Mouse (Mus musculus) embryonic facial prominence, embryonic 12.5 days (tissue): ENCODE data around the gene Rhoh. TPM values are rescaled to one million over a fixed set of nuclear protein-coding genes. Genes with fewer than 3 reads are reported as not detected.

Source experiments
- ATAC-seq: fragments of 200-750 bp; cut with Nextera tagmentation; 2 replicates; pipeline ENCODE4 v1.8.0; 2017; ENCODE audit not compliant: insufficient number of reproducible peaks, insufficient read depth, low FRiP score, low TSS enrichment
- H3K27ac ChIP-seq: fragments of 300-500 bp; sonication (generic); 2 replicates; pipeline ENCODE4 v1.5.1; 2016; ENCODE audit warnings: mild to moderate bottlenecking
- H3K27me3 ChIP-seq: fragments of 300-500 bp; sonication (generic); 2 replicates; pipeline ENCODE4 v1.6.1; 2016; ENCODE audit warnings: mild to moderate bottlenecking, moderate library complexity
- H3K36me3 ChIP-seq: fragments of 300-500 bp; sonication (generic); 2 replicates; pipeline ENCODE4 v1.6.1; 2016; ENCODE audit warnings: mild to moderate bottlenecking
- H3K4me1 ChIP-seq: fragments of 300-500 bp; sonication (generic); 2 replicates; pipeline ENCODE4 v1.6.1; 2016
- H3K4me2 ChIP-seq: fragments of 300-500 bp; sonication (generic); replicated peaks from 2 replicates; pipeline ENCODE4 v1.6.1; 2016; ENCODE audit warnings: mild to moderate bottlenecking, moderate library complexity
- H3K4me3 ChIP-seq: fragments of 300-500 bp; sonication (generic); 2 replicates; pipeline ENCODE4 v1.5.1; 2016; ENCODE audit warnings: mild to moderate bottlenecking
- H3K9ac ChIP-seq: fragments of 300-500 bp; sonication (generic); 2 replicates; pipeline ENCODE4 v1.6.1; 2016; ENCODE audit warnings: mild to moderate bottlenecking, moderate library complexity
- H3K9me3 ChIP-seq: fragments of 300-500 bp; sonication (generic); 2 replicates; pipeline ENCODE4 v1.6.1; 2016; ENCODE audit warnings: mild to moderate bottlenecking, moderate library complexity
- WGBS: fragments of 180-500 bp; shearing (Covaris S2); methylation state at CpG from one replicate; pipeline ENCODE4 v1.1.7; 2016; 5-methylcytosine and 5-hydroxymethylcytosine counted together
- polyA plus RNA-seq: library from polyadenylated mRNA; unstranded; fragments of >200 nt; fragmentation: Nextera tagmentation; extraction: Ambion mirVana; gene quantifications from 2 replicates; pipeline ENCODE4 v1.2.1, GENCODE M21; 2016

Rhoh gene
- polyA plus RNA-seq, 1 experiment from 2014 or later, result 0.84 TPM

DNA sequence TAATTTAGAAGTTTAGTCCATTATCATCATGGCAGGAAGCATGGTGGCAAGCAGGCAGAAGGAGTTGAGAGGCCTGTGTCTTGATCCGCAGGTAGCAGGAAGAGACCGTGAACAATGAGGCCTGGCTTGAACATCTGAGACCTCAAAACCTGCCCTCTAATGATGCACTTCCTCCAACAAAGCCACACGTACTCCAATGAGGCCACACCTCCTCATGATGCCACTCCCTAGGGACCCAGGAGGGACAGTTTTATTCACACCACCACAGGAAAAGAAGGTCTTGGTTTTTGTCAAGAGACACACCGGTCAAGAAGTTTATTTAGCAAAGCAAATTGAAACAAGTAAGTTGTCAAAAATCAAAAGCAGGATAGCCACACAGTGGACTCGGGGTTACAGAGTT is 55.9 kb downstream of the Rhoh start:
- Histone ChIP-seq H3K36me3 (no peaks in the 10 kb centered on the region), H3K4me1 (peaks cover 11% of the 10 kb centered on the region), H3K4me3 (no peak overlapping the region), H3K9ac (no peak overlapping the region), H3K27ac (no peak overlapping the region), H3K4me2 (no peak overlapping the region), H3K27me3 (no peaks in the 10 kb centered on the region), H3K9me3 (no peaks in the 10 kb centered on the region)
- WGBS, result 88% methylated on average over 5 of the region's 5 CpGs
- ATAC-seq, result no peak

DNA sequence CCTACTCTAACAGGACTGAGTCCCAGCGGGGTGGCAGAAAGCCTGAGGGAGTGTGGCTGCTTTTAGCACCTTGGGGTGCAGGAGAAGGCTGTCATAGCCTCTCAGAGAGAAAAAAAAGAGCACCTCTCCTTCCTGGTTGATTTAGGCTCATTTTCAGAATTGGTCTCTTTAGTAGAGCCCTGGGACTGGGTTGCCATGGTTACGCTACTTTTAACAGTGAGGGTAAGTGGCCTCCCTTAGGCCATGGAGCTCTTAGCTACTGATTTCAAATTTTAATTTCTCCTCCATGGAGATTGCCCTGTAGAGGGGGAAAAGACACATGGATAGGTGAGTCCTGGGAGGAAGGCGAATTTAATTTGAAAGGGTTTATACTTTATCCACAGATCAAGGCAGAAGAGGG is 57.6 kb downstream of the Rhoh start:
- WGBS, result 76% methylated on average over 3 of the region's 3 CpGs
- no peak for ATAC-seq
- Histone ChIP-seq H3K36me3 (no peaks in the 10 kb centered on the region), H3K4me3 (no peak overlapping the region), H3K27me3 (no peaks in the 10 kb centered on the region), H3K9ac (no peak overlapping the region), H3K4me2 (no peak overlapping the region), H3K4me1 (peaks cover 11% of the 10 kb centered on the region), H3K9me3 (no peaks in the 10 kb centered on the region), H3K27ac (no peak overlapping the region)

DNA sequence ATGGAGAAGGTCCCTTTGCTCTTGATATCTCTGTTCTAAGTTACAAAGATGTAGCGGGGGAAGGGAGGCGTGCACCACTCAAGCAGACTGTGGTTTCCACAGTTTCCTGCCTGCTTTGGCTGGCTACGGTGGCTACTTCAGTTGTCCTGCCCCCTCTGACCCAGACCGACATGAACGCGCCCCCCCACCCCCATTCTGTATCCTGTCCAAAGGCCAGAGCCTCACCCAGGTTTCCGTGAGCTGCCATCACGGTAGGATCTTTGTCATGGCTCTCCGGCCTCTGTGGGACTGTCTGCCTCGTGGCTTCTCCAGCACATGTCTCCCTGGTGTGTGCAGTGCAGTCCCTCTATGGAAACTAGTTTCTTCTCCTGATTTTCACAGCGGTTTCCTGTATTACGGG is 58.3 kb downstream of the Rhoh start:
- H3K9ac ChIP-seq, result no peak overlapping the region
- no peak overlapping the region for H3K27ac ChIP-seq
- H3K9me3 ChIP-seq, result no peaks in the 10 kb centered on the region
- 76% methylated on average over 12 of the region's 12 CpGs for WGBS
- no peaks in the 10 kb centered on the region for H3K27me3 ChIP-seq
- H3K4me3 ChIP-seq, result no peak overlapping the region
- peaks cover 11% of the 10 kb centered on the region for H3K4me1 ChIP-seq
- ATAC-seq, result no peak
- H3K4me2 ChIP-seq, result no peak overlapping the region
- H3K36me3 ChIP-seq, result no peaks in the 10 kb centered on the region

GRCm38 (mm10) chr5:65919904-65920303 is 58.9 kb downstream of the Rhoh start:
- no peaks in the 10 kb centered on the region for H3K36me3 ChIP-seq
- H3K4me2 ChIP-seq, result no peak overlapping the region
- no peak overlapping the region for H3K27ac ChIP-seq
- WGBS, result 91% methylated on average over 3 of the region's 3 CpGs
- no peaks in the 10 kb centered on the region for H3K9me3 ChIP-seq
- H3K4me3 ChIP-seq, result no peak overlapping the region
- H3K9ac ChIP-seq, result no peak overlapping the region
- H3K27me3 ChIP-seq, result no peaks in the 10 kb centered on the region
- ATAC-seq, result no peak
- H3K4me1 ChIP-seq, result peaks cover 11% of the 10 kb centered on the region

DNA sequence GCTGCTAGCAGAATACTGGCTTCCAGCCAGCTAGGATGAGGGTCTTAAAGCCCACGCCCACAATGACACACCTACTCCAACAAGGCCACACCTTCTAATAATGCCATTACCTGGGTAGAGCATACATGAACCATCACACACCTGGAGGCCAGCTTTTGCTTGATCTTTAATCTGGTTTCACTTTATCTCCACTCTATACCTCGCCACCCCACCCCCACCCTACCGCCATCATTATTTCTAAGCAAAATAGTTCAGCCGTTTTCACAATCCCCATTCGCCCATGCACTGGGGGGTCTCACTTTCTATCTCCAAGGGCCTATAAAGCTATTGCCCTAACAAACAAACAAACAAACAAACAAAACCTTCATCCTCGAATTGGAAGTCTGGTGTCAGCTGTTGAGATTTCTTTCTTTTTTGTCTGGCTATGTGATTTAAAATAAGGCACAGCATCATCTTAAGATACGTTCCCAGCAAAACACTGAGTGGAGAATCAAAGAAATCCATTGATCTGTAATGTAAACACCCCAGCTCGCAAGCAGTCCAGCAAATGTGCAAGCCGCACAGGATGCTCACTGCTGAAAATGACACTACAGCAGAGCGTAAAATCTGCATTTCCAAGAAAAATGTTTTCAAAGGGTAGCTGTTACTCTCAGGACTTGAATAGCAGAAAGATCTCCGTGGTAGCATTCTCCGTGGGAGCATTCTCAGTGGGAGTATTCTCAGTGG is 59.9 kb downstream of the Rhoh start:
- Histone ChIP-seq H3K27ac (no peak overlapping the region), H3K4me3 (no peak overlapping the region)

GRCm38 (mm10) chr5:65921477-65922138 is 60.6 kb downstream of the Rhoh start:
- H3K27ac ChIP-seq, result no peak overlapping the region
- no peak for ATAC-seq
- H3K4me3 ChIP-seq, result no peak overlapping the region
- WGBS, result 81% methylated on average over 9 of the region's 9 CpGs
- H3K9ac ChIP-seq, result no peak overlapping the region
- no peaks in the 10 kb centered on the region for H3K9me3 ChIP-seq
- peaks cover 11% of the 10 kb centered on the region for H3K4me1 ChIP-seq
- H3K4me2 ChIP-seq, result no peak overlapping the region
- no peaks in the 10 kb centered on the region for H3K27me3 ChIP-seq
- H3K36me3 ChIP-seq, result no peaks in the 10 kb centered on the region

More for the DNA sequence above, 59.9 kb downstream of the Rhoh start:
- no peaks in the 10 kb centered on the region for H3K9me3 ChIP-seq
- no peak overlapping the region for H3K9ac ChIP-seq
- ATAC-seq, result no peak
- no peak overlapping the region for H3K4me2 ChIP-seq
- H3K36me3 ChIP-seq, result no peaks in the 10 kb centered on the region
- 79% methylated on average over 12 of the region's 12 CpGs for WGBS
- H3K4me1 ChIP-seq, result peaks cover 11% of the 10 kb centered on the region
- H3K27me3 ChIP-seq, result no peaks in the 10 kb centered on the region

GRCm38 (mm10) chr5:65926666-65927065 is 65.7 kb downstream of the Rhoh start:
- Histone ChIP-seq H3K27ac (no peak overlapping the region), H3K36me3 (no peaks in the 10 kb centered on the region), H3K27me3 (no peaks in the 10 kb centered on the region), H3K4me2 (no peak overlapping the region), H3K9me3 (no peaks in the 10 kb centered on the region), H3K9ac (no peak overlapping the region), H3K4me3 (no peak overlapping the region), H3K4me1 (no peaks in the 10 kb centered on the region)
- ATAC-seq, result no peak
- 79% methylated on average over 6 of the region's 6 CpGs for WGBS

GRCm38 (mm10) chr5:65929162-65929561 is 68.1 kb downstream of the Rhoh start:
- 67% methylated on average over 7 of the region's 7 CpGs for WGBS
- H3K4me2 ChIP-seq, result no peak overlapping the region

DNA sequence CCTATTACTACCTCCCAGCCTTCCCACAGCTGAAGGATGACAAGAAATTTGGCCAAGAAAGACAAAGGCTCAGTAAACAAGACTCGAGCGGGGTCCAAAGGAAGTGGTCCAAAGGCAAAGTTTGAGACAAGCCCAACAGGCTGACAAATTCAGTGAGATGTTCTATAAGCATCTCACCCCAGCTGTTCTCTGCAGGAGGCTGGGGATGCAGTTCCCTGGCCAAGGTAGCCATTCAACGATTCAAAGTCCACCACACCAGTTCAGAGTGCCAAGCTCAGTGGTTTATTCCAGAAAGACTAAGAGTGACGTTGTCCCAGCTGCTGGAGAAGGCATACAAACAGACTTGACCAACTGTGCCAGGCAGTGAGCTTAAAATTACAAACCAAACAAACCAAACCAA is 69.2 kb downstream of the Rhoh start:
- ATAC-seq, result no peak
- no peaks in the 10 kb centered on the region for H3K27me3 ChIP-seq
- WGBS, result 69% methylated on average over 4 of the region's 4 CpGs

More at GRCm38 (mm10) chr5:65929162-65929561, 68.1 kb downstream of the Rhoh start:
- Histone ChIP-seq H3K9me3 (no peaks in the 10 kb centered on the region), H3K4me1 (no peaks in the 10 kb centered on the region), H3K4me3 (no peak overlapping the region), H3K36me3 (no peaks in the 10 kb centered on the region), H3K27me3 (no peaks in the 10 kb centered on the region), H3K9ac (no peak overlapping the region), H3K27ac (no peak overlapping the region)
- ATAC-seq, result no peak

DNA sequence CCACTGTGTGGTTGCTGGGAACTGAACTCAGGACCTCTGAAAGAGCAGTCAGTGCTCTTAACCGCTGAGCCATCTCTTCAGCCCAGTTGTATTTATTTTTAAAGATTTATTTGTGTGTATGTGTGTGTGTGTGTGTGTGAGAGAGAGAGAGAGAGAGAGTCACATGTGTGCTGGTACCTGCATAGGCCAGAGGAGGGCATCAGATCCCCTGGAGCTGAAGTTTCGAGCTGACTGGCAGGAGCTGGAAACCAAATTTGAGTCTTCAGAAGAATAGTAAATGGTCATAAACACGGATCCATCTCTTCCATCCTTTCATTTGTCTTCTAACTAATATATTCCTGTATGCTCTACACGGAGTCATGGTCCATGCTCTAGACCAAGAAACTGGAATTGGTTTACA is 72.2 kb downstream of the Rhoh start:
- Histone ChIP-seq H3K9me3 (no peaks in the 10 kb centered on the region), H3K4me3 (no peak overlapping the region), H3K27ac (no peak overlapping the region), H3K4me2 (no peak overlapping the region), H3K27me3 (no peaks in the 10 kb centered on the region), H3K9ac (no peak overlapping the region), H3K36me3 (no peaks in the 10 kb centered on the region), H3K4me1 (no peaks in the 10 kb centered on the region)
- 79% methylated on average over 4 of the region's 4 CpGs for WGBS
- no peak for ATAC-seq

More for the DNA sequence above, 69.2 kb downstream of the Rhoh start:
- H3K9me3 ChIP-seq, result no peaks in the 10 kb centered on the region
- H3K9ac ChIP-seq, result no peak overlapping the region
- no peak overlapping the region for H3K4me3 ChIP-seq
- no peaks in the 10 kb centered on the region for H3K4me1 ChIP-seq
- H3K27ac ChIP-seq, result no peak overlapping the region
- H3K36me3 ChIP-seq, result no peaks in the 10 kb centered on the region
- no peak overlapping the region for H3K4me2 ChIP-seq

DNA sequence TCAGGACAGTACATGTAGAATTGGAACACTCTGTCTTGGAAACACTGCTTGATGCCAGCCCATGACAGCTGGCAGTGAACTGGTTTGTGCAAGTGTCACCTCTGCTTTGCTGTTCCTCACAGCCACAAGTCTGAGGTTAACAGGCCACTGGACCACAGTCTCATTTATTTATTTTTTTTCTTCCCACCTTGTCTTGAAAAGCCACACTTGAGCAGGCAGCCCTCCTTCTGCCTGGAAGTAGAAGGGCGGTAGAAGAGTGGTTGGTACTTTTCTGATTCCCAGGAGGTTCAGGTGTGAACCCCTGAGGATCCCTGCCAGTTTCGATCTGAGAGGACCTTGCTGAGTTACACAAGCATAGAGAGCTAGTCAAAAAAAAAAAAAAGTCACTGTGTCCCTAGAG is 72.8 kb downstream of the Rhoh start:
- Histone ChIP-seq H3K4me1 (no peaks in the 10 kb centered on the region), H3K9ac (no peak overlapping the region), H3K36me3 (no peaks in the 10 kb centered on the region), H3K27me3 (no peaks in the 10 kb centered on the region), H3K4me3 (no peak overlapping the region), H3K9me3 (no peaks in the 10 kb centered on the region), H3K4me2 (no peak overlapping the region), H3K27ac (no peak overlapping the region)
- 83% methylated on average over 2 of the region's 2 CpGs for WGBS
- no peak for ATAC-seq

- H3K27me3 ChIP-seq, result no peaks in the 10 kb centered on the region
- ATAC-seq, result no peak
- no peak within 1 kb of the TSS for H3K9ac ChIP-seq
- H3K27ac ChIP-seq, result no peak within 1 kb of the TSS
- 82% methylated on average over 5 of the region's 5 CpGs for WGBS
- no peak within 1 kb of the TSS for H3K4me3 ChIP-seq
- H3K4me2 ChIP-seq, result no peak within 1 kb of the TSS
- no peaks in the 10 kb centered on the region for H3K9me3 ChIP-seq
- H3K4me1 ChIP-seq, result no peaks in the 10 kb centered on the region
- H3K36me3 ChIP-seq, result no peaks in the 10 kb centered on the region
Measured at GRCm38 (mm10) chr5:65934783-65935182, 73.8 kb downstream of the Rhoh start, which contains the start of gene Chrna9. TSS of gene Chrna9 (plus strand) at chr5:65934921.
